Mouse (Mus musculus): Measurements from ENCODE around the gene Ift74.
"Not testable (repeated sequence)": the region's sequence is repeated elsewhere in the genome, so short reads cannot be mapped to it uniquely, and the experiment has no call there.

Gene Ift74

DNA sequence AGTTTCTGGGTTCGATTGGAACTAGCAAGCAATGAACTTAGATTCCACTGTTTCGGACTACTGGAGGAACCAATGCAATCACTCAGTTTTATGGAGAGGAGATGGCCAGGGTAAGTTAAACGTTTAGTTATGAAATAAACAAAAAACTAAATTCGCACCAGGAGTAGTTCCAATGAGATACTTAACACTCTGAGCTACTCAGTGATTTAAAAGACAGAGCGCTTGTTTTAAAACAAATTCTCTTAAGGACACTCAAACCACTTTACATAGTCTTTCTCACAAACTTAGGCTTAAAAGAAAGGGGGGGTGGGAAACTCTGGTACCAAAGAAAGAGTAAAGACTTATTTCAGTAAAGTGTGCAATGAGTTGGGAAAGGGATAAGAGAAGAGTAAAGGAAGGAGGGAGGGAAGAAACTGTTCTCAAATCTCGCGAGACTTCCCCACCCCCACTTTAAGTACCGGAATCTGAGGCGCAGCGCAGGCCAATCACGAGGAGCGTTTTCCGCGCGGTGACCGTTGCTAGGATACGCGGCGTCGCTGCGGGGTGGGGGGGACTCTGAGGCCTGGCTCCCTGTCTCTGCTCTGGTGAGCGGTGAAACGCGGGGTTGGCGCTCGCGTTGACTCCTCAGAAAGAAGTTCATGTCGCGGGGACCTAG lies at the start of gene Ift74:
Gene Ift74, plus strand, starts transcription at position 520 of the 655 bp plus-strand sequence.
- peak; percentile 92 to 94 for DNase-seq

- DNase-seq: no peak
These were observed 41.6 kb upstream of the Ift74 start for GRCm38 (mm10) chr4:94572677-94573076.

GRCm38 (mm10) chr4:94591765-94592381 lies 22.4 kb upstream of the Ift74 start:
- DNase-seq: no peak

- no peak for DNase-seq
These were observed 21.6 kb upstream of the Ift74 start for GRCm38 (mm10) chr4:94592709-94593108.

DNA sequence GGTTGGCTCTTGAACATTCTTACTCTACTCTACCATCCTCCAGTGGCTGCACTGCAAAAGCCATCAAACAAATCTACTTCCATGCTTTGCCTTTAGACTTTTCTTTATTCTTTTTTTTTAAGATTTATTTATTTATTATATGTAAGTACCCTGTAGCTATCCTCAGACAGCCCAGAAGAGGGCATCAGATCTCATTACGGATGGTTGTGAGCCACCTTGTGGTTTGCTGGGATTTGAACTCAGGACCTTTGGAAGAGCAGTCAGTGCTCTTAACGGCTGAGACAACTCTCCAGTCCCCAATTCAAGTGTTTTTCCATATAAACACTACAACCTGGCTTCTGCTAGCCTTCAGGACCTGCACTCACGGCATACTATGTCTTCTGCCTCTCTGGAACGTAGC lies 12.9 kb upstream of the Ift74 start:
- DNase-seq: no peak

DNA sequence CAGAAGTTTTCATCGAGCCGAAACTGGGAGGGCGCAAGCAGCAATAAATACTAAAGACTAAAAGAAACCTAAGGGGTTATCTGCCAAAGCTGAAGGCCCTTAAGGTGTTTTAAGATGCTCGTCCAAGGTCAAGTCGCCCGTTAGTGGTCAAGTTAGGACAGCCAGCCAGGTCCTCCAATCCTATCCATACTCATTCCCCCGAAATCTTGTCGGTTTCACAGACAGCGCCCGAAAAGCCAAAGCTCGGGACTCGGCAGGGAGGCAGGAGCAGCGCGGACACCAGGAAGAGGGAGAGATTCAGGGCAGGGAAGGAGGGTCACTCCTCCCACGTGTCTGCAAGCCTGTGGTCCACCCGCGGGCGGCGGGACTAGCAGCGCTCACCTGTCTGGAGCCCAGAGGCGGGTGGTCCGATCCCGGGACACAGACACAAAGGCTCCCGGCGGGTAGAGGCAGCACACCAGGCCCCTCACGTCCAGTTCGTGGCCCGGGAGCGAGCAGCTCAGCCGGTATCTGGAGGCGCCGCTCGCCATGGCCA lies 11.7 kb upstream of the Ift74 start:
- DNase-seq: no peak

- peak; percentile 89 to 93 for DNase-seq
These were observed 11.2 kb upstream of the Ift74 start, which contains the start of gene Plaa for GRCm38 (mm10) chr4:94603031-94603629. Gene Plaa, minus strand, starts transcription at chr4:94603244.

GRCm38 (mm10) chr4:94604452-94605019 lies 9.8 kb upstream of the Ift74 start:
- DNase-seq: no peak

GRCm38 (mm10) chr4:94605591-94605990 lies 8.7 kb upstream of the Ift74 start:
- DNase-seq: no peak

- no peak for DNase-seq
These were observed 4.0 kb upstream of the Ift74 start for GRCm38 (mm10) chr4:94610339-94610738.

DNA sequence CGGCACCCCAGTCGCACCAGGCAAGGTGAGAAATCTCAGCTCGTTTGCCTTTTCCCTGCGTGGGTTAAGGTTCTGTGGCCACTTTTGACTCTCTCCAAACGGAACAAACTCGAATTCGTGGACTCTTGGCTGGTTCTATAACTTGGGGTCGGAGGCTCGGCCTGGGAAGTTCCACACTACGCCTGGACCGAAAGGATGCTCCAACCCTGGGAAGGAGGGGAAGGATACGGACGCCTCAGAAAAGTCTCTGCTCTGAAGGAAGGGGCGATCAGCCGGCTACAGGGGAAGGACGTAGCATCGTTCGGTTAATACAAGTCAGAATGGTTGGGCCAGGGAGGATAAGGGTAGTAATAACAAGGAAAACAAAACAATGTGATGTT lies 326 bp downstream of the Ift74 start:
- DNase-seq: no peak

- no peak for DNase-seq
These were observed 5.8 kb downstream of the Ift74 start for GRCm38 (mm10) chr4:94620077-94620476.

- DNase-seq: no peak
These were observed 28.9 kb downstream of the Ift74 start for GRCm38 (mm10) chr4:94643141-94643540.

DNA sequence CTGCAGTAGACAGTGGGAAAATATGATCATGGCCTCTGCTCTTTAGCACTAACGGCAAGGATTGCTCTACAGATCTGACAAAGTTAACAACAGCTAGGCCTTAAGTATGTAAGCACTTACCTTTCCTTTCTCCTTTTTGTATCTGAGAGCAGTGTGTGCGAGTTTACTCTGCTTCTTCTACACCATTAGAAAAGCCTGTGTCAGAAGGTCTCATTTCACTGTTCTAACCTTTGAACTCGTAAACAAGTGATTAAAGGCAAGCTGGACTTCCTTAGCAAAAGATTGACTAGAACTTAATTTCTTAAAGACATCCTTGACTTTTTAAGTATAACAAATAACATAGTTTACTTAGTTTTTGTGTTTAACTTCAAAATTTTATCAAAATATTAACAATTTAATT lies 35.6 kb downstream of the Ift74 start, which contains the start of gene Lrrc19:
Gene Lrrc19, minus strand, starts transcription at position 225 of the 400 bp plus-strand sequence.
- DNase-seq: no peak

DNA sequence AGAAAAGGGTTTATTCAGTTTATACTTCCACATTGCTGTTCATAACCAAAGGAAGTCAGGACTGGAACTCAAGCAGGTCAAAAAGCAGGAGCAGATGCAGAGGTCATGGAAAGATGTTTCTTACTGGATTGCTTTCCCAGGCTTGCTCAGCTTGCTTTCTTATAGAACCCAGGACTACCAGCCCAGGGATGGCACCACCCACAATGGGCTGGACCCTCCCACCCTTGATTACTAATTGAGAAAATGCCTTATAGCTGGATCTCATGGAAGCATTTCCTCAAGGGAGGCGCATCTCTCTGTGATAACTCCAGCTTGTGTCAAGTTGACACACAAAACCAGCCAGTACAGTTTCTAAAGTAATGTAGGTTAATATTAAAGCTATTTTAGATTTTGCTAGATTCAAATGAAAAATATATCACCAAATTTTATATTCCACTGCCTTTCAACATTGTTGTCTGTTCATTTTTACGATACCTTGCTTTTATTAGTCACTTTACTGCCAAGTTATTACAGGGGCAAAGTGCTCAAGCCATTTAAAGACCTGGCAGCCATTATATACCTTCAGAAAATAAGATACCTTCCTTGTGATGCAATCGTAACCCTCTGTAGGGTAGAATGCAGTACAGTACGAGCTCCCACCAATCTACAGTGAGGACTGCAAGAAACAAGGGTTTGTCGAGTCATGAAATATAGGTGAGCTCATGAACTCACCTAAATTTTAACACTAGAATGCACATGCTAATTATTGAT lies 36.3 kb downstream of the Ift74 start:
- DNase-seq: not testable (repeated sequence)

GRCm38 (mm10) chr4:94669718-94670117 lies 55.4 kb downstream of the Ift74 start:
- DNase-seq: no peak

GRCm38 (mm10) chr4:94680662-94681061 lies 66.4 kb downstream of the Ift74 start:
- no peak for DNase-seq

- DNase-seq: no peak
These were observed 66.9 kb downstream of the Ift74 start for GRCm38 (mm10) chr4:94681181-94681580.

GRCm38 (mm10) chr4:94682029-94682428 lies 67.7 kb downstream of the Ift74 start:
- no peak for DNase-seq

- no peak for DNase-seq
These were observed 69.0 kb downstream of the Ift74 start for GRCm38 (mm10) chr4:94683305-94683704.

- not testable (repeated sequence) for DNase-seq
These were observed 75.5 kb downstream of the Ift74 start for GRCm38 (mm10) chr4:94689804-94690203.

- no peak for DNase-seq
These were observed 76.8 kb downstream of the Ift74 start for GRCm38 (mm10) chr4:94691078-94691477.

GRCm38 (mm10) chr4:94692175-94692574 lies 77.9 kb downstream of the Ift74 start:
- DNase-seq: no peak

Measured in cerebellum, postnatal 36 days (tissue).